In genomic region chr11:60512520-60512919, GRCm38 (mm10) we compare ENCODE assay signal across 17 mouse cellular contexts. TPM values are rescaled to one million over a fixed set of nuclear protein-coding genes. Genes with fewer than 3 reads are reported as not detected.
DNase-seq lines count a peak whose midpoint lies in the region; ATAC-seq and TF ChIP-seq lines count a peak whose summit lies in the region.
"Had no signal": no experiment of that assay in that cellular context is flagged by ENCODE, and none has a peak within 500 bp of the region (broad histone marks: within the 10 kb centered on the region; RNA-seq: fewer than 3 reads in every experiment).

No protein-coding gene starts in this region.

- no peak for TF ChIP-seq POLR2A in ES-Bruce4 (IDR thresholded peaks at IDR 0.05; ENCODE audit: insufficient read depth, low read length)

- no peak overlapping the region for H3K9ac ChIP-seq in intestine, postnatal 0 days (ENCODE audit: low read depth, low read length)
- no peak overlapping the region for H3K9ac ChIP-seq in intestine, embryonic 16.5 days (ENCODE audit: low read depth, low read length)
- no peak overlapping the region for H3K9ac ChIP-seq in lung, embryonic 14.5 days
- no peak overlapping the region for H3K9ac ChIP-seq in ES-Bruce4 (ENCODE audit: low read depth, poor library complexity, severe bottlenecking)
- H3K9ac ChIP-seq in stomach, postnatal 0 days (ENCODE audit: low read length), result no peak overlapping the region
- H3K9ac ChIP-seq: forebrain, embryonic 12.5 days; heart, embryonic 15.5 days; liver, embryonic 13.5 days; stomach, embryonic 15.5 days had no signal

- TF ChIP-seq CTCF in intestine, postnatal 0 days (IDR thresholded peaks at IDR 0.05; ENCODE audit: low read depth), result peak; percentile 43
- peak; percentile 45 for TF ChIP-seq CTCF in lung, embryonic 14.5 days (IDR thresholded peaks at IDR 0.05; ENCODE audit: low read depth)
- TF ChIP-seq CTCF in ES-Bruce4 (IDR thresholded peaks at IDR 0.05; ENCODE audit: low read depth, low read length), result peak; percentile 18
- peak; percentile 49 for TF ChIP-seq CTCF in stomach, postnatal 0 days (IDR thresholded peaks at IDR 0.05; ENCODE audit: low read depth)

- H3K4me3 ChIP-seq in intestine, postnatal 0 days (ENCODE audit: low read depth, low read length), result no peak overlapping the region
- no peak overlapping the region for H3K4me3 ChIP-seq in intestine, embryonic 16.5 days (ENCODE audit: low read length)
- no peak overlapping the region for H3K4me3 ChIP-seq in lung, embryonic 14.5 days (ENCODE audit: low read depth, low read length)
- H3K4me3 ChIP-seq in ES-Bruce4 (ENCODE audit: low read depth, low read length), result no peak overlapping the region
- no peak overlapping the region for H3K4me3 ChIP-seq in stomach, postnatal 0 days (ENCODE audit: low read depth, low read length)
- H3K4me3 ChIP-seq: forebrain, embryonic 12.5 days; heart, embryonic 15.5 days; hindbrain, embryonic 10.5 days; liver, embryonic 13.5 days; stomach, embryonic 15.5 days had no signal

- 0 out of 2 replicates have a peak, but pooled peaks cover 2% of the 10 kb centered on the region for H3K4me1 ChIP-seq in intestine, postnatal 0 days (replicated peaks; ENCODE audit: control insufficient read depth, insufficient read depth, low read length)
- 0 out of 2 replicates have a peak, but pooled peaks cover 6% of the 10 kb centered on the region for H3K4me1 ChIP-seq in intestine, embryonic 16.5 days (ENCODE audit: control insufficient read depth, insufficient read depth, low read length)
- H3K4me1 ChIP-seq in lung, embryonic 14.5 days (ENCODE audit: insufficient read depth), result 0 out of 2 replicates have a peak, but pooled peaks cover 3% of the 10 kb centered on the region
- no peaks in the 10 kb centered on the region for H3K4me1 ChIP-seq in ES-Bruce4 (ENCODE audit: control insufficient read depth, insufficient read depth, low read length)
- no peaks in the 10 kb centered on the region for H3K4me1 ChIP-seq in stomach, postnatal 0 days (replicated peaks; ENCODE audit: control insufficient read depth, insufficient read depth)

- no peak overlapping the region for H3K27ac ChIP-seq in intestine, postnatal 0 days (ENCODE audit: low read depth, low read length)
- no peak overlapping the region for H3K27ac ChIP-seq in intestine, embryonic 16.5 days (ENCODE audit: low read length)
- no peak overlapping the region for H3K27ac ChIP-seq in lung, embryonic 14.5 days (ENCODE audit: low read depth)
- H3K27ac ChIP-seq in ES-Bruce4 (ENCODE audit: insufficient read depth, low read length), result no peak overlapping the region
- no peak overlapping the region for H3K27ac ChIP-seq in stomach, postnatal 0 days (replicated peaks)
- H3K27ac ChIP-seq: forebrain, embryonic 12.5 days; heart, embryonic 15.5 days; hindbrain, embryonic 10.5 days; liver, embryonic 13.5 days; stomach, embryonic 15.5 days had no signal

- no peak for TF ChIP-seq EP300 in ES-Bruce4 (IDR thresholded peaks at IDR 0.05; ENCODE audit: insufficient read depth, low read depth, low read length)
- TF ChIP-seq EP300 in stomach, postnatal 0 days (optimal IDR thresholded peaks at IDR 0.05), result no peak

- no peaks in the 10 kb centered on the region for H3K9me3 ChIP-seq in intestine, postnatal 0 days (ENCODE audit: control insufficient read depth)
- H3K9me3 ChIP-seq in intestine, embryonic 16.5 days (ENCODE audit: control insufficient read depth, low read length), result no peaks in the 10 kb centered on the region
- no peaks in the 10 kb centered on the region for H3K9me3 ChIP-seq in lung, embryonic 14.5 days (ENCODE audit: low read depth, low read length)
- H3K9me3 ChIP-seq in ES-Bruce4 (replicated peaks; ENCODE audit: control insufficient read depth, insufficient read depth, low read length, poor library complexity, severe bottlenecking), result no peaks in the 10 kb centered on the region
- no peaks in the 10 kb centered on the region for H3K9me3 ChIP-seq in stomach, postnatal 0 days (ENCODE audit: control insufficient read depth, low read length)
- H3K9me3 ChIP-seq: forebrain, embryonic 12.5 days; heart, embryonic 15.5 days; hindbrain, embryonic 10.5 days; liver, embryonic 13.5 days; stomach, embryonic 15.5 days had no signal

- no peak for DNase-seq in lung, embryonic 14.5 days
- no peak for DNase-seq in lung, postnatal 10 days
- DNase-seq in stomach, postnatal 0 days (ENCODE audit: low spot score), result no peak
- DNase-seq: cerebellum, postnatal 14 days; kidney, postnatal 36 days; liver, embryonic 13.5 days; right cerebral cortex, postnatal 14 days had no signal

- ATAC-seq in intestine, postnatal 0 days, result no peak
- ATAC-seq in intestine, embryonic 16.5 days, result no peak
- no peak for ATAC-seq in lung, embryonic 14.5 days (ENCODE audit: insufficient read depth)
- no peak for ATAC-seq in stomach, postnatal 0 days (ENCODE audit: low FRiP score, low TSS enrichment)
- no peak for ATAC-seq in granulocyte monocyte progenitor cell, adult 5-6 weeks (replicated peaks; ENCODE audit: poor library complexity, severe bottlenecking)
- ATAC-seq: CD4-positive, CD25-positive, alpha-beta regulatory T cell, adult 4 months; Patski had no signal

- H3K4me2 ChIP-seq in intestine, postnatal 0 days (replicated peaks; ENCODE audit: low read depth), result no peak overlapping the region
- H3K4me2 ChIP-seq in intestine, embryonic 16.5 days (ENCODE audit: low read depth, low read length), result no peak overlapping the region
- no peak overlapping the region for H3K4me2 ChIP-seq in lung, embryonic 14.5 days
- H3K4me2 ChIP-seq in stomach, postnatal 0 days (replicated peaks; ENCODE audit: low read depth), result no peak overlapping the region
- H3K4me2 ChIP-seq: forebrain, embryonic 12.5 days; heart, embryonic 15.5 days; liver, embryonic 13.5 days; stomach, embryonic 15.5 days had no signal

- H3K36me3 ChIP-seq in intestine, postnatal 0 days (ENCODE audit: control insufficient read depth, insufficient read depth), result no peaks in the 10 kb centered on the region
- no peaks in the 10 kb centered on the region for H3K36me3 ChIP-seq in intestine, embryonic 16.5 days (ENCODE audit: control insufficient read depth, insufficient read depth, low read length)
- H3K36me3 ChIP-seq in lung, embryonic 14.5 days (ENCODE audit: insufficient read depth), result no peaks in the 10 kb centered on the region
- H3K36me3 ChIP-seq in ES-Bruce4 (ENCODE audit: control insufficient read depth, insufficient read depth, low read length, poor library complexity, severe bottlenecking), result no peaks in the 10 kb centered on the region
- H3K36me3 ChIP-seq in stomach, postnatal 0 days (ENCODE audit: control insufficient read depth, insufficient read depth, low read length), result no peaks in the 10 kb centered on the region
- H3K36me3 ChIP-seq: forebrain, embryonic 12.5 days; heart, embryonic 15.5 days; hindbrain, embryonic 10.5 days; liver, embryonic 13.5 days; stomach, embryonic 15.5 days had no signal

- 0 out of 2 replicates have a peak, but pooled peaks cover 6% of the 10 kb centered on the region for H3K27me3 ChIP-seq in intestine, postnatal 0 days (replicated peaks; ENCODE audit: control insufficient read depth, insufficient read depth, low read length)
- H3K27me3 ChIP-seq in intestine, embryonic 16.5 days (replicated peaks; ENCODE audit: control insufficient read depth, insufficient read depth, low read length), result peaks cover 9% of the 10 kb centered on the region; the same call in 1 of the 2 replicates
- peaks cover 11% of the 10 kb centered on the region for H3K27me3 ChIP-seq in lung, embryonic 14.5 days (ENCODE audit: insufficient read depth, low read length)
- H3K27me3 ChIP-seq in ES-Bruce4 (ENCODE audit: control insufficient read depth, insufficient read depth, low read length, poor library complexity, severe bottlenecking), result no peaks in the 10 kb centered on the region
- no peaks in the 10 kb centered on the region for H3K27me3 ChIP-seq in stomach, postnatal 0 days (ENCODE audit: control insufficient read depth, insufficient read depth, low read length)
- H3K27me3 ChIP-seq: stomach, embryonic 15.5 days had no signal

- 83% methylated on average over 2 of the region's 2 CpGs for WGBS in intestine, postnatal 0 days
- WGBS in intestine, embryonic 16.5 days, result 84% methylated on average over 2 of the region's 2 CpGs
- WGBS in lung, embryonic 14.5 days, result 79% methylated on average over 2 of the region's 2 CpGs
- WGBS in stomach, postnatal 0 days, result 87% methylated on average over 2 of the region's 2 CpGs

RNA-seq across cellular contexts. Expression of gene Alkbh5, which starts 23.7 kb away (rescaled TPM):
- polyA plus RNA-seq in intestine, postnatal 0 days (2015; fragmentation: Nextera tagmentation; extraction: Ambion mirVana), result 37.3 and 41.7 TPM in 2 replicates
- polyA plus RNA-seq in intestine, embryonic 16.5 days (2015; fragmentation: Nextera tagmentation; extraction: Ambion mirVana), result 25.9 and 33.0 TPM in 2 replicates
- 32.3 and 33.5 TPM in 2 replicates for polyA plus RNA-seq in lung, embryonic 14.5 days (2014; fragmentation: Nextera tagmentation; extraction: Ambion mirVana)
- polyA plus RNA-seq in ES-Bruce4 (2011; ENCODE audit: insufficient read depth, insufficient read length, low read depth, missing spikeins), result 46.6 and 52.1 TPM in 2 replicates
- 25.7 and 26.3 TPM in 2 replicates for polyA plus RNA-seq in stomach, postnatal 0 days (2015; fragmentation: Nextera tagmentation; extraction: Ambion mirVana)
- 24.3 and 27.9 TPM in 2 replicates for total RNA-seq in granulocyte monocyte progenitor cell, adult 5-6 weeks (2014; fragmentation: Nextera tagmentation)
- total RNA-seq in granulocyte monocyte progenitor cell, adult 5-6 weeks (2017), result 24.9 and 31.7 TPM in 2 replicates

RNA-seq across cellular contexts. Expression of gene Myo15, which starts 43.4 kb away (rescaled TPM):
- polyA plus RNA-seq in intestine, postnatal 0 days (2015; fragmentation: Nextera tagmentation; extraction: Ambion mirVana), result 0.03 and 0.05 TPM in 2 replicates
- polyA plus RNA-seq in intestine, embryonic 16.5 days (2015; fragmentation: Nextera tagmentation; extraction: Ambion mirVana), result 0.06 TPM in 2 replicates
- polyA plus RNA-seq in lung, embryonic 14.5 days (2014; fragmentation: Nextera tagmentation; extraction: Ambion mirVana), result 0.03 and 0.08 TPM in 2 replicates
- polyA plus RNA-seq in ES-Bruce4 (2011; ENCODE audit: insufficient read depth, insufficient read length, low read depth, missing spikeins), result 0.37 and 0.65 TPM in 2 replicates
- polyA plus RNA-seq in stomach, postnatal 0 days (2015; fragmentation: Nextera tagmentation; extraction: Ambion mirVana), result 0.02 and 0.08 TPM in 2 replicates
- not detected in 2 replicates for total RNA-seq in granulocyte monocyte progenitor cell, adult 5-6 weeks (2014; fragmentation: Nextera tagmentation)
- total RNA-seq in granulocyte monocyte progenitor cell, adult 5-6 weeks (2017), result 0.30 TPM in 1 of 2 replicates, not detected in the other
- polyA plus RNA-seq: CD4-positive, CD25-positive, alpha-beta regulatory T cell, adult 4 months; heart, embryonic 15.5 days had no signal

RNA-seq across cellular contexts. Expression of gene Drg2, which starts 58.1 kb away (rescaled TPM):
- 40.9 and 41.7 TPM in 2 replicates for polyA plus RNA-seq in intestine, postnatal 0 days (2015; fragmentation: Nextera tagmentation; extraction: Ambion mirVana)
- polyA plus RNA-seq in intestine, embryonic 16.5 days (2015; fragmentation: Nextera tagmentation; extraction: Ambion mirVana), result 102 and 107 TPM in 2 replicates
- 105 and 109 TPM in 2 replicates for polyA plus RNA-seq in lung, embryonic 14.5 days (2014; fragmentation: Nextera tagmentation; extraction: Ambion mirVana)
- 67.4 and 69.9 TPM in 2 replicates for polyA plus RNA-seq in ES-Bruce4 (2011; ENCODE audit: insufficient read depth, insufficient read length, low read depth, missing spikeins)
- 47.2 and 50.2 TPM in 2 replicates for polyA plus RNA-seq in stomach, postnatal 0 days (2015; fragmentation: Nextera tagmentation; extraction: Ambion mirVana)
- total RNA-seq in granulocyte monocyte progenitor cell, adult 5-6 weeks (2014; fragmentation: Nextera tagmentation), result 49.1 and 60.9 TPM in 2 replicates
- total RNA-seq in granulocyte monocyte progenitor cell, adult 5-6 weeks (2017), result 73.4 and 76.4 TPM in 2 replicates
